ENCODE assay signal across 13 mouse cellular contexts in the genomic region with DNA sequence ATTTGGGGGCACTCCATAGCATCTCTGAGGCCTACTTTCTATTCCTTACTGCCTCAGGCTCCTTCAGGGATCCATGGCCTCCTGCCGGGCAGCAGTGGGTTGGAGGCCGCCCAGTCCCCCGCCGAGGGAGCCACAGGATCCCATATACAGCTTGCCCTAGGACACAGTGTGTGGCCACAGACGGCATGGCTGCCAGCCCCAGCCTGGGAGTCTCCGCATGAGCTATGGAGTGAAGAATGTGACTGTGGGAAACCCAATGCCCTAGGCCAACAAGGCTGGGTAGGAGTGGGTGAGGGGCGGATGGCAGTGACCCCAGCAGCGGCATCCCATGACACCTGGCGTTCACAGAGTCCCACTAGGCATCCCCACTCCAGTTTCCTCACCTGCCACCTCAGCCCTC.
"Had no signal": no experiment of that assay in that cellular context is flagged by ENCODE, and none has a peak within 500 bp of the region (broad histone marks: within the 10 kb centered on the region; RNA-seq: fewer than 3 reads in every experiment).

No protein-coding gene starts in this region.

- H3K4me2 ChIP-seq: limb, embryonic 15.5 days; liver, embryonic 12.5 days; lung, embryonic 14.5 days; neural tube, embryonic 15.5 days had no signal

- ATAC-seq: liver, embryonic 12.5 days had no signal

- H3K36me3 ChIP-seq: limb, embryonic 15.5 days; liver, embryonic 12.5 days; midbrain, embryonic 10.5 days; neural tube, embryonic 15.5 days had no signal

- H3K9ac ChIP-seq: limb, embryonic 15.5 days; liver, embryonic 12.5 days; lung, embryonic 14.5 days; neural tube, embryonic 15.5 days had no signal

- H3K9me3 ChIP-seq: limb, embryonic 15.5 days; liver, embryonic 12.5 days; midbrain, embryonic 10.5 days; neural tube, embryonic 15.5 days had no signal

- H3K27me3 ChIP-seq: limb, embryonic 15.5 days; liver, embryonic 12.5 days; neural tube, embryonic 15.5 days had no signal

- H3K4me3 ChIP-seq: layer of hippocampus, adult 2 months; limb, embryonic 15.5 days; liver, embryonic 12.5 days; midbrain, embryonic 10.5 days; myocyte; neural tube, embryonic 15.5 days had no signal

- H3K27ac ChIP-seq: layer of hippocampus, adult 2 months; limb, embryonic 15.5 days; liver, embryonic 12.5 days; midbrain, embryonic 10.5 days; neural tube, embryonic 15.5 days had no signal

- DNase-seq: lung, embryonic 14.5 days; lung, postnatal 10 days; lung, postnatal 4 days; midbrain, embryonic 14.5 days; right cerebral cortex, adult 18-20 months; right cerebral cortex, postnatal 25 days; thymus, postnatal 4 days had no signal

- H3K4me1 ChIP-seq: liver, embryonic 12.5 days; neural tube, embryonic 15.5 days had no signal
